Mouse (Mus musculus) kidney, postnatal 0 days (tissue): ENCODE measurements around the gene Rdh9. TPM values are rescaled to one million over a fixed set of nuclear protein-coding genes. Genes with fewer than 3 reads are reported as not detected.
"Not testable (repeated sequence)": the region's sequence is repeated elsewhere in the genome, so short reads cannot be mapped to it uniquely, and the experiment has no call there.

Experiments
- ATAC-seq: fragments of 200-750 bp; cut with Nextera tagmentation; replicated peaks from 2 replicates; pipeline ENCODE4 v1.8.0; 2017; ENCODE audit warnings: low read depth, moderate number of reproducible peaks, moderate TSS enrichment, moderate library complexity; ENCODE audit not compliant: low FRiP score
- DNase-seq: peaks from one replicate; pipeline ENCODE4 v3.0.0-alpha.2; 2016; ENCODE audit warnings: low spot score
- H3K27ac ChIP-seq: fragments of 300-500 bp; sonication (generic); 2 replicates; pipeline ENCODE4 v1.5.1; 2014; ENCODE audit warnings: mild to moderate bottlenecking
- H3K27me3 ChIP-seq: fragments of 300-500 bp; sonication (generic); 2 replicates; pipeline ENCODE4 v1.6.1; 2014; ENCODE audit warnings: low read length, mixed read lengths; ENCODE audit not compliant: insufficient read depth
- H3K36me3 ChIP-seq: fragments of 300-500 bp; sonication (generic); 2 replicates; pipeline ENCODE4 v1.6.1; 2014; ENCODE audit warnings: low read length, mixed read lengths; ENCODE audit not compliant: insufficient read depth
- H3K4me1 ChIP-seq: fragments of 300-500 bp; sonication (generic); replicated peaks from 2 replicates; pipeline ENCODE4 v1.6.1; 2014; ENCODE audit warnings: antibody characterized with exemption, low read length, mixed read lengths; ENCODE audit not compliant: insufficient read depth
- H3K4me2 ChIP-seq: fragments of 300-500 bp; sonication (generic); 2 replicates; pipeline ENCODE4 v1.6.1; 2014; ENCODE audit warnings: mild to moderate bottlenecking, low read length, moderate library complexity, mixed read lengths
- H3K4me3 ChIP-seq: fragments of 300-500 bp; sonication (generic); replicated peaks from 2 replicates; pipeline ENCODE4 v1.5.1; 2014; ENCODE audit warnings: low read depth, low read length
- H3K9ac ChIP-seq: fragments of 300-500 bp; sonication (generic); 2 replicates; pipeline ENCODE4 v1.6.1; 2014; ENCODE audit warnings: low read depth, low read length
- H3K9me3 ChIP-seq: fragments of 300-500 bp; sonication (generic); replicated peaks from 2 replicates; pipeline ENCODE4 v1.6.1; 2016; ENCODE audit warnings: low read length, inconsistent platforms, mixed read lengths
- CTCF ChIP-seq: IDR thresholded peaks from 2 replicates; pipeline ENCODE4 v1.5.1; 2016; ENCODE audit warnings: antibody characterized with exemption, low read depth, mild to moderate bottlenecking, moderate library complexity
- WGBS: fragments of 180-500 bp; shearing (Covaris S2); extraction: QIAGEN DNeasy Blood & Tissue Kit; methylation state at CpG from one replicate; pipeline ENCODE4 v1.1.7; 2014; 5-methylcytosine and 5-hydroxymethylcytosine counted together
- polyA plus RNA-seq: library from polyadenylated mRNA; unstranded; fragments of >200 nt; fragmentation: Nextera tagmentation; extraction: Ambion mirVana; gene quantifications from 2 replicates; pipeline ENCODE4 v1.2.1, GENCODE M21; 2015

Gene Rdh9
- polyA plus RNA-seq, 1 experiment from 2014 or later = not detected

DNA sequence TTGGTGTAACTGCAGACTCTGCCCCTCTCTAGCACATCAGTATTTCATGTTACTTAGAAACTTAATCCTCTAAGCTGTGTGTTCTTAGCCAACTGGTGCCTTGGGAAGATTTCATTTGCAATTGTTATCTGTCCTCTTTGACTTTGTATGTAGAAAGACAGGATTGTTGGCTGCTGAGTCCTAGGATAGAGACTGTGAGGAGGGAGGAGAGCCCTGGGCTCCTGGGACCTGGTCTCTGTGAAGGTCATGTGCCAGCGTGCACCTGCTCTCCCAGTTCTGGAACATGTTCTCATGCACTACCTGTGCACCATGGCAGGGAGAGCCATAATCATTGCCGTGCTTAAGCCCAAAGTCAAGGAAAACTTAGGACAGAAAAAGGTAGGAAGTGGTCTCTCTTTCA, 25.4 kb downstream of the Rdh9 start:
- 85% methylated on average over 2 of the region's 2 CpGs for whole genome bisulfite sequencing
- H3K27me3 ChIP-seq = no peaks in the 10 kb centered on the region
- no peak for ATAC-seq
- no peaks in the 10 kb centered on the region for H3K36me3 ChIP-seq
- no peak overlapping the region for H3K4me3 ChIP-seq
- H3K27ac ChIP-seq = no peak overlapping the region
- no peak overlapping the region for H3K9ac ChIP-seq
- H3K4me2 ChIP-seq = no peak overlapping the region
- TF ChIP-seq CTCF = no peak
- no peaks in the 10 kb centered on the region for H3K4me1 ChIP-seq
- no peaks in the 10 kb centered on the region for H3K9me3 ChIP-seq
- DNase-seq = no peak

GRCm38 (mm10) chr10:127802236-127802635, 26.1 kb downstream of the Rdh9 start:
- Histone ChIP-seq H3K27ac (no peak overlapping the region), H3K4me3 (no peak overlapping the region), H3K36me3 (no peaks in the 10 kb centered on the region), H3K9ac (no peak overlapping the region), H3K27me3 (no peaks in the 10 kb centered on the region), H3K4me2 (no peak overlapping the region), H3K9me3 (no peaks in the 10 kb centered on the region), H3K4me1 (no peaks in the 10 kb centered on the region)
- DNase-seq = no peak
- ATAC-seq = no peak
- TF ChIP-seq CTCF = no peak
- WGBS = 83% methylated on average over 5 of the region's 5 CpGs

DNA sequence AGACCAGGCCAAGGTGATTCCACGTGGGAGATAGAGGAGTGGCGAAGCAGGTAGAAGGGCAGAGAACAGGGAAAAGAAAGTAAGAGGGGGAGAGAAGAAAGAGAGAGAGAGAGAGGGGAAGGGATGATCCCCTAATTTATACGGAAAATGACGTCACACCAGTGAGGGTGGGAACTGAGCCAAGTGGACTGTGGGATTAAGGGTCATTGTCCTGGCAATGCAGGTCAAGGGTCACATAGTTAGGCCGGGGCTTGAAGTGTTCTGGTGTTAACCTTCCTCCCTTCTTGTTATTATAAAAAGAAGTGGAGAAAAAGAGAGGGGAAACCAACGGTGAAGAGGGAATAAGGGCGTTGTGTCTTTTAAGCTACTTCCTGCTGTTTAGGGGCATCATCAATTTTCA, 28.2 kb downstream of the Rdh9 start:
- no peaks in the 10 kb centered on the region for H3K4me1 ChIP-seq
- DNase-seq (no peak), ATAC-seq (no peak)
- no peak for TF ChIP-seq CTCF
- H3K9me3 ChIP-seq = no peaks in the 10 kb centered on the region
- H3K4me3 ChIP-seq = no peak overlapping the region
- no peak overlapping the region for H3K4me2 ChIP-seq
- H3K9ac ChIP-seq = no peak overlapping the region
- H3K36me3 ChIP-seq = no peaks in the 10 kb centered on the region
- H3K27ac ChIP-seq = no peak overlapping the region
- WGBS = 60% methylated on average over 7 of the region's 7 CpGs
- no peaks in the 10 kb centered on the region for H3K27me3 ChIP-seq

DNA sequence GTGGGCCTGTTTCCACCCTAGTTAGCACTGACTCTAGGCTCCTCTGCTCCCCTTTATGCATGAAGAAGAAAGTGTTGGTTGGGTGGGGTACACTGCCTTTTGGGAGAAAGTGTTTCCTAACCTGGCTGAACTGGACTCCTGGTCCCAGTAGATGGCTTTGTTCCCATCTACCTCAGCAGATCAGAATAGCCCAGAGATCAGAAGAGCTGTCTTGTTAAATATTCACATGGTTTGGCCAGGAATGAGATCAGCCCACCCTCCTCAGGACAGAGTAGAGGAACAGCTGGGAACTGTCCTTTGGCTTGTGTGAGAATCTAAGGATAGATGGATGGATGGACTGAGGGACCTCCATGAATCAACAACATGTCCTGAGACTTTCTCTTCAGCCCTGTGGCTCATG, 39.7 kb downstream of the Rdh9 start:
- Histone ChIP-seq H3K9ac (no peak overlapping the region), H3K4me2 (no peak overlapping the region), H3K27ac (no peak overlapping the region), H3K9me3 (no peaks in the 10 kb centered on the region; the same call in 1 of the 2 replicates), H3K4me3 (no peak overlapping the region), H3K36me3 (no peaks in the 10 kb centered on the region), H3K4me1 (no peaks in the 10 kb centered on the region), H3K27me3 (no peaks in the 10 kb centered on the region)
- DNase-seq (no peak), ATAC-seq (no peak)
- no peak for TF ChIP-seq CTCF

DNA sequence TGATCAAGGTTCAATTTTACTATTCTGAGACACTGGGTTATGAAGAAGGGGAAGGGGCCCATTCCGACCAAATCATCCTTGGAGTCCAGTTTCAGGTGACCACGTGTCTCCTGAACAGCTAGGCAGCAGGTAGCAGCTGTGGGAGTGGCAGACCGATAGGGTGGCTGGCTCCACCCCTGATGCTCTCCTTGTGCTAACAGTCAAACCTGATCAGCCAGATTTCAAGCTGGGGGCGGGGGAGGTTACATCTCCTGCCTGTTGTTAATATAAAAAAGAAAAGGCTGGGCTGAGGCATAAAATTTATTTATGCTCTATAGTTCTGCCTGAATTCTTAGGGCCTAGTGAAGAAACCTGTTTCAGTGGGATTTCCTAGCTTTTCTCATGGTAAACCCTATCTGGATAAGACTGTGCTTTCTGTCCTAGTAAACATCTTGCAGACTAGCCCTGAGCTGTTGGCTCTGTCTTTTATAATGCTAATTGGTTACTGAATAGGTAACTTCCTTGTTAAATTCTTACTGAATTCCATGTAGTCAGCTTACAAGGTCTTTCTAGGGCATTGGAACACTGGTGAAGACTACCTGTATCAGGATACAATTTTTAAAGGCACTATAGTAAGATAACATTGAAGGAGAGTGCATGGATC, 41.2 kb downstream of the Rdh9 start:
- not testable (repeated sequence) for ATAC-seq, H3K27me3 ChIP-seq, H3K9me3 ChIP-seq, DNase-seq, H3K4me1 ChIP-seq, H3K36me3 ChIP-seq, H3K9ac ChIP-seq, H3K4me2 ChIP-seq, H3K27ac ChIP-seq, H3K4me3 ChIP-seq
- 71% methylated on average over 4 of the region's 4 CpGs for WGBS

- not testable (repeated sequence) for H3K27ac ChIP-seq, H3K9me3 ChIP-seq, DNase-seq, H3K27me3 ChIP-seq, H3K4me3 ChIP-seq, H3K36me3 ChIP-seq, H3K4me1 ChIP-seq, H3K4me2 ChIP-seq, H3K9ac ChIP-seq, ATAC-seq
- WGBS = 88% methylated on average over 2 of the region's 2 CpGs
Observed at GRCm38 (mm10) chr10:127821806-127822205, 45.6 kb downstream of the Rdh9 start.

DNA sequence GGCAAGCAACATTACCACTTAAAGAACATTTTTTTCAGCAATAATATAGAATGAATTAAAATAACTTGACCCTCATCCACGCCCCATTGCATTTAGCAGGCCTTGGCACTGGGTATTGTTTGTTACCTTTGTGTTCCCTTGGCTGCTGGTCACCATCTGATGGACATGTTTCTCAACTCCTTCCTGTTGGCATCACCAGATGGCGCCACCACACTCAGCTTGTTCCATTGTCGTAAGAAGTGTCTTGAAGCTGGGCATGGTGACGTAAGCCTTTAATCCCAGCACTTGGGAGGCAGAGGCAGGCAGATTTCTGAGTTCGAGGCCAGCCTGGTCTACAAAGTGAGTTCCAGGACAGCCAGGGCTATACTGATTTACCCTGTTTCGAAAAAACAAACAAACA, 49.2 kb downstream of the Rdh9 start:
- Histone ChIP-seq H3K4me2 (no peak overlapping the region), H3K9me3 (no peaks in the 10 kb centered on the region; the same call in 1 of the 2 replicates), H3K9ac (no peak overlapping the region), H3K27ac (no peak overlapping the region), H3K36me3 (no peaks in the 10 kb centered on the region), H3K4me3 (no peak overlapping the region), H3K4me1 (no peaks in the 10 kb centered on the region), H3K27me3 (no peaks in the 10 kb centered on the region)
- 80% methylated on average over 6 of the region's 6 CpGs for WGBS
- ATAC-seq = no peak
- peak; percentile 66 for TF ChIP-seq CTCF
- peak; percentile 29 for DNase-seq
